Mouse (Mus musculus): ENCODE results near the gene Msrb1. TPM values are rescaled to one million over a fixed set of nuclear protein-coding genes. Genes with fewer than 3 reads are reported as not detected.

Gene Msrb1
- polyA plus RNA-seq, 1 experiment from 2014 or later, result 26.8 TPM

GRCm38 (mm10) chr17:24722220-24722924 lies 14.1 kb upstream of the Msrb1 start:
- Histone ChIP-seq H3K4me1 (peaks cover 32% of the 10 kb centered on the region), H3K27ac (no peak overlapping the region), H3K9me3 (no peaks in the 10 kb centered on the region), H3K36me3 (peaks cover 26% of the 10 kb centered on the region), H3K4me3 (peak overlapping the region; percentile 76; the same call in 1 of the 2 replicates), H3K4me2 (0 out of 2 replicates have a peak overlapping the region, but pooled peaks have one; percentile 6), H3K27me3 (no peaks in the 10 kb centered on the region), H3K9ac (no peak overlapping the region)
- WGBS, result 30% methylated on average over 13 of the region's 13 CpGs
- no peak for ATAC-seq (ENCODE audit: insufficient number of reproducible peaks, low FRiP score, low TSS enrichment, low read depth)

GRCm38 (mm10) chr17:24723122-24723880 lies 13.1 kb upstream of the Msrb1 start:
- H3K4me2 ChIP-seq, result peak overlapping the region; percentile 84
- WGBS, result 1% methylated on average over 12 of the region's 12 CpGs
- H3K27me3 ChIP-seq, result no peaks in the 10 kb centered on the region
- peak overlapping the region; percentile 78 for H3K9ac ChIP-seq
- no peak for ATAC-seq (ENCODE audit: insufficient number of reproducible peaks, low FRiP score, low TSS enrichment, low read depth)
- H3K27ac ChIP-seq, result peak overlapping the region; percentile 86
- peaks cover 32% of the 10 kb centered on the region for H3K4me1 ChIP-seq
- H3K9me3 ChIP-seq, result no peaks in the 10 kb centered on the region
- H3K4me3 ChIP-seq, result peak overlapping the region; percentile 76
- H3K36me3 ChIP-seq, result peaks cover 18% of the 10 kb centered on the region

- Histone ChIP-seq H3K4me3 (peak overlapping the region; percentile 76), H3K9me3 (no peaks in the 10 kb centered on the region), H3K4me2 (peak overlapping the region; percentile 84), H3K27ac (peak overlapping the region; percentile 86), H3K4me1 (peaks cover 30% of the 10 kb centered on the region), H3K27me3 (no peaks in the 10 kb centered on the region), H3K36me3 (peaks cover 18% of the 10 kb centered on the region), H3K9ac (peak overlapping the region; percentile 78)
- WGBS, result 0% methylated on average over 15 of the region's 15 CpGs
- no peak for ATAC-seq (ENCODE audit: insufficient number of reproducible peaks, low FRiP score, low TSS enrichment, low read depth)
Observed at GRCm38 (mm10) chr17:24723881-24724180, 12.6 kb upstream of the Msrb1 start.

GRCm38 (mm10) chr17:24724184-24724583 lies 12.3 kb upstream of the Msrb1 start, which contains the start of gene Ndufb10:
TSS of gene Ndufb10 (minus strand) at chr17:24724478.
- Histone ChIP-seq H3K9me3 (no peaks in the 10 kb centered on the region), H3K27ac (peak within 1 kb of the TSS; percentile 86), H3K4me1 (peaks cover 29% of the 10 kb centered on the region), H3K4me2 (peak within 1 kb of the TSS; percentile 84), H3K27me3 (no peaks in the 10 kb centered on the region), H3K36me3 (peaks cover 18% of the 10 kb centered on the region), H3K4me3 (peak within 1 kb of the TSS; percentile 76), H3K9ac (peak within 1 kb of the TSS; percentile 78)
- under 1% methylated on average over 30 of the region's 30 CpGs for WGBS
- ATAC-seq (ENCODE audit: insufficient number of reproducible peaks, low FRiP score, low TSS enrichment, low read depth), result peak; percentile 66

- H3K9ac ChIP-seq, result no peak overlapping the region
- ATAC-seq (ENCODE audit: insufficient number of reproducible peaks, low FRiP score, low TSS enrichment, low read depth), result no peak
- H3K4me3 ChIP-seq, result no peak overlapping the region
- no peak overlapping the region for H3K27ac ChIP-seq
- H3K4me2 ChIP-seq, result no peak overlapping the region
- H3K36me3 ChIP-seq, result peaks cover 16% of the 10 kb centered on the region
- no peaks in the 10 kb centered on the region for H3K9me3 ChIP-seq
- 70% methylated on average over 3 of the region's 3 CpGs for WGBS
- peaks cover 29% of the 10 kb centered on the region for H3K4me1 ChIP-seq
- no peaks in the 10 kb centered on the region for H3K27me3 ChIP-seq
Observed at GRCm38 (mm10) chr17:24725637-24726390, 10.6 kb upstream of the Msrb1 start.

GRCm38 (mm10) chr17:24727618-24728017 lies 8.8 kb upstream of the Msrb1 start, which contains the start of gene Rpl3l:
TSS of gene Rpl3l (plus strand) at chr17:24727820.
- no peak for ATAC-seq (ENCODE audit: insufficient number of reproducible peaks, low FRiP score, low TSS enrichment, low read depth)
- H3K27ac ChIP-seq, result no peak within 1 kb of the TSS
- 65% methylated on average over 2 of the region's 2 CpGs for WGBS
- peaks cover 14% of the 10 kb centered on the region for H3K4me1 ChIP-seq
- H3K4me3 ChIP-seq, result no peak within 1 kb of the TSS
- no peak within 1 kb of the TSS for H3K9ac ChIP-seq
- H3K36me3 ChIP-seq, result peaks cover under 1% of the 10 kb centered on the region; the same call in 1 of the 2 replicates
- no peaks in the 10 kb centered on the region for H3K9me3 ChIP-seq
- H3K27me3 ChIP-seq, result no peaks in the 10 kb centered on the region
- no peak within 1 kb of the TSS for H3K4me2 ChIP-seq

- Histone ChIP-seq H3K36me3 (no peaks in the 10 kb centered on the region), H3K4me3 (no peak overlapping the region), H3K27me3 (no peaks in the 10 kb centered on the region), H3K4me1 (peaks cover 9% of the 10 kb centered on the region), H3K9ac (no peak overlapping the region), H3K9me3 (no peaks in the 10 kb centered on the region), H3K27ac (no peak overlapping the region), H3K4me2 (no peak overlapping the region)
- no peak for ATAC-seq (ENCODE audit: insufficient number of reproducible peaks, low FRiP score, low TSS enrichment, low read depth)
- WGBS, result 70% methylated on average over 17 of the region's 17 CpGs
Observed at GRCm38 (mm10) chr17:24728184-24728583, 8.3 kb upstream of the Msrb1 start.

GRCm38 (mm10) chr17:24729067-24729466 lies 7.4 kb upstream of the Msrb1 start:
- no peaks in the 10 kb centered on the region for H3K36me3 ChIP-seq
- no peak for ATAC-seq (ENCODE audit: insufficient number of reproducible peaks, low FRiP score, low TSS enrichment, low read depth)
- 75% methylated on average over 6 of the region's 6 CpGs for WGBS
- H3K4me1 ChIP-seq, result 0 out of 2 replicates have a peak, but pooled peaks cover 3% of the 10 kb centered on the region
- no peak overlapping the region for H3K4me3 ChIP-seq
- no peaks in the 10 kb centered on the region for H3K27me3 ChIP-seq
- no peaks in the 10 kb centered on the region for H3K9me3 ChIP-seq
- no peak overlapping the region for H3K27ac ChIP-seq
- H3K4me2 ChIP-seq, result no peak overlapping the region
- H3K9ac ChIP-seq, result no peak overlapping the region

- Histone ChIP-seq H3K27me3 (no peaks in the 10 kb centered on the region), H3K27ac (no peak overlapping the region), H3K36me3 (no peaks in the 10 kb centered on the region), H3K9me3 (no peaks in the 10 kb centered on the region), H3K4me1 (peaks cover under 1% of the 10 kb centered on the region; the same call in 1 of the 2 replicates), H3K4me3 (no peak overlapping the region), H3K4me2 (no peak overlapping the region), H3K9ac (no peak overlapping the region)
- WGBS, result 81% methylated on average over 14 of the region's 14 CpGs
- no peak for ATAC-seq (ENCODE audit: insufficient number of reproducible peaks, low FRiP score, low TSS enrichment, low read depth)
Observed at GRCm38 (mm10) chr17:24730787-24731186, 5.7 kb upstream of the Msrb1 start.

- Histone ChIP-seq H3K4me1 (peaks cover 11% of the 10 kb centered on the region), H3K9me3 (no peaks in the 10 kb centered on the region), H3K36me3 (no peaks in the 10 kb centered on the region), H3K27me3 (no peaks in the 10 kb centered on the region), H3K4me2 (no peak overlapping the region), H3K9ac (no peak overlapping the region), H3K4me3 (no peak overlapping the region), H3K27ac (no peak overlapping the region)
- no peak for ATAC-seq (ENCODE audit: insufficient number of reproducible peaks, low FRiP score, low TSS enrichment, low read depth)
- 73% methylated on average over 12 of the region's 12 CpGs for WGBS
Observed at GRCm38 (mm10) chr17:24732233-24732935, 4.1 kb upstream of the Msrb1 start.

GRCm38 (mm10) chr17:24733434-24734050 lies 2.9 kb upstream of the Msrb1 start:
- no peak overlapping the region for H3K4me3 ChIP-seq
- H3K27me3 ChIP-seq, result no peaks in the 10 kb centered on the region
- no peak overlapping the region for H3K4me2 ChIP-seq
- no peak overlapping the region for H3K27ac ChIP-seq
- no peak overlapping the region for H3K9ac ChIP-seq
- WGBS, result 86% methylated on average over 21 of the region's 21 CpGs
- no peaks in the 10 kb centered on the region for H3K9me3 ChIP-seq
- no peak for ATAC-seq (ENCODE audit: insufficient number of reproducible peaks, low FRiP score, low TSS enrichment, low read depth)
- H3K36me3 ChIP-seq, result no peaks in the 10 kb centered on the region
- H3K4me1 ChIP-seq, result peaks cover 15% of the 10 kb centered on the region

All from limb, embryonic 15.5 days (tissue).